Mouse (Mus musculus) spleen, adult 2 months (tissue): ENCODE measurements around the gene Sh3gl1.

Source experiments
- CTCF ChIP-seq: fragments of 200-500 bp; IDR thresholded peaks from 2 replicates; pipeline ENCODE4 v1.5.1; 2011; ENCODE audit warnings: mild to moderate bottlenecking, inconsistent platforms; ENCODE audit not compliant: insufficient read depth, insufficient read length, insufficient replicate concordance; ENCODE audit errors: extremely low read depth
- POLR2A ChIP-seq: fragments of 200-500 bp; IDR thresholded peaks from 2 replicates; pipeline ENCODE4 v1.6.1; 2011; ENCODE audit warnings: low read depth, low read length, inconsistent platforms

DNA sequence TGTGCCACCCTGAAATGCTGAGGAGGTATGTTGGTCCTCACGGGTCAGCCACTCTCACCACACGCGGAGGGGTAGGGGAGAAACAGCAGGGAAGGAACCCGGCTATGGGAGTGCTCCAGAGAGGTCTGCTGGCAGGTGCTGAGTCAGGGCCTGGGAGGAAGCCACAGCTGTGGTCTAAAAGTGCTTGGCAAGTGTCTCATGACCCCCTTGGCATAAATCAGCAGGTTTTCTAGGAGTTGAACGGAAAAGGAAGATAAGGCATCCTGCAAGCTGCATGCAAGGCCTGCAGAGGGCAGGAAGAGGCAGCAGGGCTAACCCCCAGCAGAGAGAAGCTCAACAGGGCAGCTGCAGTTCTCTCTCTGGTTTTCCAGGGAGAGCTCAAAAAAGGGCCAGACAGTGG is 5.5 kb downstream of the Sh3gl1 start:
- TF ChIP-seq CTCF (no peak), POLR2A (no peak)
